Mouse (Mus musculus) heart, embryonic 11.5 days (tissue): Measurements from ENCODE around the gene Olfr738. TPM values are rescaled to one million over a fixed set of nuclear protein-coding genes. Genes with fewer than 3 reads are reported as not detected.

ENCODE experiments used
- ATAC-seq: fragments of 200-750 bp; cut with Nextera tagmentation; replicated peaks from 2 replicates; pipeline ENCODE4 v1.8.0; 2017; ENCODE audit warnings: moderate library complexity; ENCODE audit not compliant: insufficient number of reproducible peaks, low FRiP score, low TSS enrichment
- H3K27ac ChIP-seq: fragments of 300-500 bp; sonication (generic); 2 replicates; pipeline ENCODE4 v1.5.1; 2014; ENCODE audit warnings: mild to moderate bottlenecking, low read depth, low read length
- H3K27me3 ChIP-seq: fragments of 300-500 bp; sonication (generic); 2 replicates; pipeline ENCODE4 v1.6.1; 2014; ENCODE audit warnings: mild to moderate bottlenecking, low read length, mixed read lengths; ENCODE audit not compliant: control insufficient read depth, insufficient read depth
- H3K36me3 ChIP-seq: fragments of 300-500 bp; sonication (generic); 2 replicates; pipeline ENCODE4 v1.6.1; 2014; ENCODE audit warnings: mild to moderate bottlenecking, low read length, moderate library complexity, mixed read lengths; ENCODE audit not compliant: control insufficient read depth, insufficient read depth
- H3K4me1 ChIP-seq: fragments of 300-500 bp; sonication (generic); 2 replicates; pipeline ENCODE4 v1.6.1; 2014; ENCODE audit warnings: low read length; ENCODE audit not compliant: control insufficient read depth, insufficient read depth
- H3K4me2 ChIP-seq: fragments of 300-500 bp; sonication (generic); 2 replicates; pipeline ENCODE4 v1.6.1; 2014; ENCODE audit warnings: mild to moderate bottlenecking, moderate library complexity
- H3K4me3 ChIP-seq: fragments of 300-500 bp; sonication (generic); 2 replicates; pipeline ENCODE4 v1.5.1; 2014; ENCODE audit warnings: low read depth, low read length
- H3K9ac ChIP-seq: fragments of 300-500 bp; sonication (generic); 2 replicates; pipeline ENCODE4 v1.6.1; 2014; ENCODE audit warnings: mild to moderate bottlenecking, low read depth, low read length, moderate library complexity
- H3K9me3 ChIP-seq: fragments of 300-500 bp; sonication (generic); replicated peaks from 2 replicates; pipeline ENCODE4 v1.6.1; 2016; ENCODE audit warnings: low read length; ENCODE audit not compliant: control insufficient read depth
- WGBS: fragments of 180-500 bp; shearing (Covaris S2); extraction: QIAGEN DNeasy Blood & Tissue Kit; methylation state at CpG from one replicate; pipeline ENCODE4 v1.1.7; 2014; ENCODE audit not compliant: insufficient replicate concordance; 5-methylcytosine and 5-hydroxymethylcytosine counted together
- polyA plus RNA-seq: library from polyadenylated mRNA; unstranded; fragments of >200 nt; fragmentation: Nextera tagmentation; extraction: Ambion mirVana; gene quantifications from 2 replicates; pipeline ENCODE4 v1.2.1, GENCODE M21; 2014

Gene Olfr738
- not detected in 2 replicates for polyA plus RNA-seq

DNA sequence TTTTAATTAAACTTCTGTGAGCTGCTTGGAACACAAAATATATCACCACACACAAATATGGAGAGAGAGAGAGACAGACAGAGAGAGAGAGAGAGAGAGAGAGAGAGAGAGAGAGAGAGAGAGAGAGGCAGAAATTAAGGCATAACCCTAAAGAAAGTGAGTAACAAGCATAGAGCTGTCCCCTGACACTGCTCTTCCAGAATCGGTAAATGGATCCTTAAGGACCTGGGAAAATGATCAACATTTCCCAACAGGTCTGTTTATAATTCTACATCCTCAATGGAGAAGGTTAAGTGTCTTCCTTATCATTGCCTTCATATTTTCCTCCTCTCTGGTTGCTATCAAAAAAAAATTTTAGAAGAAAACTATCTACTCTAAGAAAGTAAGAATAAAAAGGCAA lies at the start of gene Olfr738:
Gene Olfr738 (plus strand): TSS at position 301 of the 400 bp plus-strand sequence.
- no peak for ATAC-seq
- Histone ChIP-seq H3K27me3 (no peaks in the 10 kb centered on the region), H3K27ac (no peak within 1 kb of the TSS), H3K4me3 (no peak within 1 kb of the TSS), H3K4me1 (no peaks in the 10 kb centered on the region), H3K9me3 (no peaks in the 10 kb centered on the region), H3K9ac (no peak within 1 kb of the TSS), H3K36me3 (no peaks in the 10 kb centered on the region), H3K4me2 (no peak within 1 kb of the TSS)
- 69% methylated on average over 1 of the region's 1 CpGs for WGBS

DNA sequence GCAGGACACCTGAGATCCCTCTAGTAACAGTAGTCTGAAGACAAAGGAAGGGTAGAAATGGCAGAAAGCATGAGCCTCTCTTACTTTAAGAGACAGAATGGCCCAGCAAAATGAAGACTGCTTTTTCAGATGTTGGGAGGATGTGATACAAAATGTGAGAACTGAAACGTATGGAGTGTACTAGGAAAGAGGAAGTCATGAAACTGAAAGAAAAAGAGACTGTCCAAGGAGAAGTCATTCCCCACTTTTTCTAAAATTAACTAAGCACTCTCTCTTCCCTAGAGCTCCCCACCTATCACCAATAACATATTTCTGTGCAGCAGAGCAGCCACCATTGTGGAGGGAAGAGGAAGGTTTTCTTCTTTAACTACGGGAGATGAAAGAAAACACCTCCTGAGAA lies 49.8 kb upstream of the Olfr738 start, which contains the start of gene Tlr11:
Gene Tlr11 (plus strand): TSS at position 322 of the 400 bp plus-strand sequence.
- no peak for ATAC-seq
- no peak within 1 kb of the TSS for H3K4me2 ChIP-seq
- H3K9me3 ChIP-seq = no peaks in the 10 kb centered on the region
- H3K4me3 ChIP-seq = no peak within 1 kb of the TSS
- H3K36me3 ChIP-seq = no peaks in the 10 kb centered on the region
- WGBS = 74% methylated on average over 2 of the region's 2 CpGs
- H3K27me3 ChIP-seq = no peaks in the 10 kb centered on the region
- H3K27ac ChIP-seq = no peak within 1 kb of the TSS
- H3K9ac ChIP-seq = no peak within 1 kb of the TSS
- H3K4me1 ChIP-seq = no peaks in the 10 kb centered on the region

DNA sequence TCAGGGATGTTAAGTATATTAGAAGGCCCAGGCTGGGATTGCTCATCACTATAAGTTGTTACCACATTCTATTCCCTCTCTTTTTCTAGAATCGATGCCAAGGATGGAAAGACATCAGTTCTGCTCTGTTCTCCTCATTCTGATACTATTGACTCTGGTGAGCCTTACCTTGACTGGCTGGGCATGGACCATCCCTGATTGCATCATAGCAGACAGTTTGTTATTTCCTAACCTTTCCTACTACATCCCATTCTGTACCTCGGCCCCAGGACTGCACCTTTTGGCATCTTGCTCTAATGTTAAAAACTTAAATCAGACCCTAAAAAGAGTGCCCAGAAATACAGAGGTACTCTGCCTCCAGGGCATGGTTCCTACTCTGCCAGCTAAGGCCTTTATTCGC lies 46.9 kb upstream of the Olfr738 start:
- Histone ChIP-seq H3K36me3 (no peaks in the 10 kb centered on the region), H3K9me3 (no peaks in the 10 kb centered on the region), H3K4me3 (no peak overlapping the region), H3K4me2 (no peak overlapping the region), H3K4me1 (no peaks in the 10 kb centered on the region), H3K27me3 (no peaks in the 10 kb centered on the region), H3K9ac (no peak overlapping the region), H3K27ac (no peak overlapping the region)
- 68% methylated on average over 3 of the region's 3 CpGs for WGBS
- ATAC-seq = no peak

DNA sequence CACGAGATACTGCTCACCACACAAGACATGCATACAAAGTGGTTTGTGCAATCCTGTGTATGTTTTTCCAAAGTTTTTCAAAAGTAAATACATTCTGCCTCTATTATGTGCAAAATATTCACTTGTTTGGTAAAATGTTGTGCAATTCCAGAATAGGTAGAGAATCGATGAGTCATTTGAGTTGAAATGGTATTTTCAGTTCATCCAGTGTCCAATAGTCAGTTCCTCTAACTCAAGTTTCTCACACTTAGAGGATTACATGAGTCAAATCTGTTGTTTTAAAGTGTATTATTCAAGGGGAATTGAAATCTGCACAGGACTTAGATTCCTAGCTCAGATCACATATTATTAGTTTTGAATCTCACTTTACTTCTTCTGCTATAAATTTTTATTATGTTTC lies 43.8 kb upstream of the Olfr738 start:
- H3K27ac ChIP-seq = no peak overlapping the region
- H3K9me3 ChIP-seq = no peaks in the 10 kb centered on the region
- H3K9ac ChIP-seq = no peak overlapping the region
- 71% methylated on average over 2 of the region's 2 CpGs for WGBS
- H3K27me3 ChIP-seq = no peaks in the 10 kb centered on the region
- H3K4me3 ChIP-seq = no peak overlapping the region
- H3K36me3 ChIP-seq = no peaks in the 10 kb centered on the region
- ATAC-seq = no peak
- no peaks in the 10 kb centered on the region for H3K4me1 ChIP-seq
- no peak overlapping the region for H3K4me2 ChIP-seq

DNA sequence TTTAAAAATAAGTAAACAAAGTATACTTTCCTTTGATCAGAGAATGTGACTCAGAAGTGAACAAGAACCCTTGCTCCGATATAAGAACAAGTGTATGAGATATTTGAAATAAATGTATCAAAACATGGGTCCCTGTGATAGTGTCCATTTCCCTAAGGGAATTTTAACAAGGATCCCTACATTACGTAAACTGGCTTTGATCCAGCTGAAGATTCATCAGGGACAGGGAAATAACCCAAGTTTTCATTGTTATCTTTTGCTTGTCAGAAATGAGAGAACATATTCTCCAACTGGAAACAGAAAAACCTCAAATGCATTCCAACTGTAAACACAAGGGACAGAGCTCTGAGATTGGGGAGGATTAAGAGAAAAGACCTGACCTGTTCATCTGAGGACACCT lies 26.5 kb upstream of the Olfr738 start, which contains the start of gene Olfr736:
Gene Olfr736 (plus strand): TSS at position 301 of the 400 bp plus-strand sequence.
- Histone ChIP-seq H3K4me3 (no peak within 1 kb of the TSS), H3K9ac (no peak within 1 kb of the TSS), H3K4me1 (no peaks in the 10 kb centered on the region), H3K27me3 (no peaks in the 10 kb centered on the region), H3K4me2 (no peak within 1 kb of the TSS), H3K27ac (no peak within 1 kb of the TSS), H3K9me3 (no peaks in the 10 kb centered on the region), H3K36me3 (no peaks in the 10 kb centered on the region)
- WGBS = 80% methylated on average over 2 of the region's 2 CpGs
- ATAC-seq = no peak

DNA sequence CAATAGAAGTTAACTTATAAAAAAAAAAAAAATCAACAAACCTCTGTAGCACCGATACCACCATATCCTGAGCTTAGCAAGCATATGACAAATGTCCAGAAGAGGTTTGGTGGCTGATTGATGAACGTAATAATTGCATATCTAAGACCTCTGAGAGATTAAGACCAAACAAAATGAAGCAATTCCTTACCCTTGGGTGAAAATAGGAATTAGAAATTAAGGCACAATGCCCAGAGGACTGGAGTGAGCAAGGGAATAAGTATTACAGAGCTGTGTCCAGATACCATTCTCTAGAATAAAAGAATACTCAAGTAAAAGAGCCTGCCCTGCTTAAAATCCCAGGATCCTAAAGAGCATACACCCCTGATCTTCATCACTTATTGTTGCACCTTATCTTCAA lies 11.0 kb downstream of the Olfr738 start, which contains the start of gene Olfr739:
Gene Olfr739 (plus strand): TSS at position 301 of the 400 bp plus-strand sequence.
- 73% methylated on average over 2 of the region's 2 CpGs for WGBS
- Histone ChIP-seq H3K27me3 (no peaks in the 10 kb centered on the region), H3K27ac (no peak within 1 kb of the TSS), H3K9ac (no peak within 1 kb of the TSS), H3K4me2 (no peak within 1 kb of the TSS), H3K9me3 (no peaks in the 10 kb centered on the region), H3K4me3 (no peak within 1 kb of the TSS), H3K4me1 (no peaks in the 10 kb centered on the region), H3K36me3 (no peaks in the 10 kb centered on the region)
- ATAC-seq = no peak

DNA sequence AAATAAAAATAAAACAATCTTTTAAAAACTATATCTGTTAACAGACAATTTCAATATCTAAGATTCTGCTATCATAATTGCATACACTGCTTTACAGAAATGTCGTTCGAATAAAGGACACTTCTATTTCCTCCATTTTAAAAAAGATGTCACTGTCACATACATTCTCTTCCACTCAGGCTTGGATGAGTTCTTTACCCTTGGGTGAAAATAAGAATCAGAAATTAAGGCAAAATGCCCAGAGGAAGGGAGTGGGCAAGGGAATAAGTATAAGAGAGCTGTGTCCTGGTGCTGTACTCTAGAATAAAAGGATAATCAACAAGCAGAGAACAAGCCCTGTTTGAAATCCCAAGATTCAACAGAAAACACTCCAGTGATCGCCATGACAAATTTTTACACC lies 37.9 kb downstream of the Olfr738 start, which contains the start of gene Olfr740:
Gene Olfr740 (plus strand): TSS at position 301 of the 400 bp plus-strand sequence.
- Histone ChIP-seq H3K27me3 (no peaks in the 10 kb centered on the region), H3K4me3 (no peak within 1 kb of the TSS), H3K9ac (no peak within 1 kb of the TSS), H3K4me1 (no peaks in the 10 kb centered on the region), H3K36me3 (no peaks in the 10 kb centered on the region), H3K9me3 (no peaks in the 10 kb centered on the region), H3K27ac (no peak within 1 kb of the TSS), H3K4me2 (no peak within 1 kb of the TSS)
- 76% methylated on average over 3 of the region's 3 CpGs for WGBS
- ATAC-seq = no peak

Other genes with a start within 250 kb of the Olfr738 start
- not detected in 2 replicates for gene Olfr730, start 219.4 kb upstream of the Olfr738 start, polyA plus RNA-seq
- gene Olfr731, start 165.7 kb upstream of the Olfr738 start, polyA plus RNA-seq = not detected in 2 replicates
- gene Olfr732, start 123.4 kb upstream of the Olfr738 start, polyA plus RNA-seq = not detected in 2 replicates
- not detected in 2 replicates for gene Olfr733, start 106.0 kb upstream of the Olfr738 start, polyA plus RNA-seq
- gene Olfr734, start 80.8 kb upstream of the Olfr738 start, polyA plus RNA-seq = not detected in 2 replicates
- gene Olfr735, start 58.7 kb upstream of the Olfr738 start, polyA plus RNA-seq = not detected in 2 replicates
- not detected in 2 replicates for gene Tlr11, start 49.7 kb upstream of the Olfr738 start, polyA plus RNA-seq
- gene Olfr736, start 26.4 kb upstream of the Olfr738 start, polyA plus RNA-seq = not detected in 2 replicates
- gene Olfr739, start 11.1 kb downstream of the Olfr738 start, polyA plus RNA-seq = not detected in 2 replicates
- not detected in 2 replicates for gene Olfr740, start 38.0 kb downstream of the Olfr738 start, polyA plus RNA-seq
- not detected in 2 replicates for gene Olfr741, start 65.2 kb downstream of the Olfr738 start, polyA plus RNA-seq
- not detected in 2 replicates for gene Olfr742, start 96.0 kb downstream of the Olfr738 start, polyA plus RNA-seq
- not detected in 2 replicates for gene Olfr743, start 114.3 kb downstream of the Olfr738 start, polyA plus RNA-seq
- not detected in 2 replicates for gene Olfr744, start 207.3 kb downstream of the Olfr738 start, polyA plus RNA-seq
- not detected in 2 replicates for gene Olfr745, start 231.8 kb downstream of the Olfr738 start, polyA plus RNA-seq
- not detected in 2 replicates for gene Olfr746, start 239.5 kb downstream of the Olfr738 start, polyA plus RNA-seq